Mouse (Mus musculus) megakaryocyte, embryonic 14.5 days (primary cell): ENCODE data around the gene Habp4.

Experiments
- FLI1 ChIP-seq: IDR thresholded peaks from 2 replicates; pipeline ENCODE4 v1.6.1; 2012; ENCODE audit warnings: low read length, inconsistent platforms, mixed read lengths
- GATA1 ChIP-seq: IDR thresholded peaks from 3 replicates; pipeline ENCODE4 v1.6.1; 2012; ENCODE audit warnings: mixed read lengths, low read length, inconsistent platforms, borderline replicate concordance

GRCm38 (mm10) chr13:64235062-64235715, 73.6 kb downstream of the Habp4 start:
- no peak for TF ChIP-seq GATA1
- no peak for TF ChIP-seq FLI1
